Mouse (Mus musculus) testis, postnatal 10 days (tissue): ENCODE measurements around the gene Rrad.
A peak's percentile ranks its signal among the peaks of the same experiment; 100 is the strongest.

ENCODE experiments used
- DNase-seq: peaks from one replicate; pipeline ENCODE4 v3.0.0; 2021; ENCODE audit warnings: low spot score

Rrad gene

DNA sequence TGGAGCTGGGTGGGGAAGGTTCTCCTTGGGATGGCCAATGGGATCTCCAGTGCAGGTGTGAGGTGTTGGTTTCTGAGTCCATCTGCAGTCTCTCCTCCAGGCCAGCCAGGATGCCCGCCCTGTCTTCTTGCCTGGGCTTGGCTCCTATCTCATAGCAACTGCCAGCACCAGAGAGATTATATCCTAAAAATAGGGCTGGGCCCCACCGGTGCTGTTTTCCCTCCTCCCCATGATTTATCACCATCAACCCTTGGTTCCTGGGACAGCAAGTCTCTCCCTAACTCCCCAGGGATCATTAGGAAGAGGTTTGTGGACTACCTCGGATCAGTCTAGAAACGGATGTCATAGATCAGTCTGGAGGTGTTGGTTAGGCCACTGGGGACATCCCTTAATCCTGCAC lies 18.0 kb downstream of the Rrad start:
- no peak for DNase-seq

DNA sequence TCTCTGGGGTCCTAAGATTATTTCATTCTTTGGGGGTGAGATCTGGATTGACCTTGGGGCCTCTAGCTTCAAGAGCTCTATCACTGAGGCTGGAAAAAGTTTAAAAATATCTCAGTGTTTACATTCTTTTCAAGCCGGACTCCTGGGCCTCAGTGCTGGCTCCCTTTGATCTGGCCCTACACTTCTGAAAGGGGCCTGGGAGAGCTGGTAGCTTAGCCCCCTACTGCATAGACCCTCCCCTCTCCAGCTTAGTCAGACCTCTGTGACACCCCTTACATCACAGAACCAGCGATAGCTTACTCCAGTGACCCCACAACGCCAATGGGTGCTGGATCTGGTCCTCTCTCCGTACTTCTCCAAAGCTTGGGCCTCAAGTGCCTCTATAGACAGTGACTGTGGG lies 19.5 kb downstream of the Rrad start:
- no peak for DNase-seq

DNA sequence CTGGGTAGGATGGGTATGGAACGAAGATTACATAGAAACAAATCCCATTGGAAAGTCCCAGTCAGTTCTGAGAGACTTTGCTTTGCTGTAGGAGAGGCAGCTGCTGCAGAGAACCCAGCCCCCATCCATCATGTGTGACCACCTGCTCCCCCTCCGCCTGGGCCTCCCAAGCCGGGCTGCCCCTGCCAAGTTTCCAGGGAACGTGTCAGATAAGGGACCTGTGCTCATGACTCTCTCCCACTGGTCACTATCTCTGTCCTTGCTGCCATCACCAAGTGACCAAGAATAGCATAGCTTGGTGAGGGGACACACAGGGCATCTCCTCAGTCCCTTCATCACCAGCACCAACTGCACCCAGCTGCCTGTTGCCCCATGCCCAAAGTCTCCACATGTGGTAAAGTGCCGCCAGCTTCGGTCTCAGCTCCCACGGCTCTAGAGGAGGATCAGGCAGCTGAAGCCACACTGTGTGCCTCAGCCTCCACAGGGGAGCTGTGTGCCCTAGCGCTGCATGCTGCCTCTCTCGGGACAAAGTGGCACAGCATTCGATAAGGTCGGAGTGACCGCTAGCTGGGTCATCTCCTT lies 20.9 kb downstream of the Rrad start:
- DNase-seq = no peak

DNA sequence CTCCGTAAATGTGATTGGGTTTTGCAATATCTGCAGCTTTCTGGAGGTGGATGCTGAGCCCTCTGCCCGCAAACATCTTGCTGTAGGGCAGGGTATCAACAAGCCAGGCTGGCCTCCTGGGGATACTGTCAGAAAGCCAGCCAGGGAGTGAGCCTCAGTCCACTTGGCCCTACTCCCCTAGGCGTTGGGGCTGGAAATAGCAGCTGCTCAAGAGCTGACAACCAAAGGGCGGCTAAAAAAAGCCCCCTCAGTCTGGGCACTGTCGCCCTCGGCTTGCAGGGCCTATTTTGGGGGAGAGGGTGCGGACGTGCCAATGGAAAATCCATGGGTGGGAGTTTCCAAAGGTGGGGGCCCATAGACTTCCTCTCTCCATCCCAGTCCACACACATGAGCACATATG lies 21.9 kb downstream of the Rrad start:
- DNase-seq = no peak

DNA sequence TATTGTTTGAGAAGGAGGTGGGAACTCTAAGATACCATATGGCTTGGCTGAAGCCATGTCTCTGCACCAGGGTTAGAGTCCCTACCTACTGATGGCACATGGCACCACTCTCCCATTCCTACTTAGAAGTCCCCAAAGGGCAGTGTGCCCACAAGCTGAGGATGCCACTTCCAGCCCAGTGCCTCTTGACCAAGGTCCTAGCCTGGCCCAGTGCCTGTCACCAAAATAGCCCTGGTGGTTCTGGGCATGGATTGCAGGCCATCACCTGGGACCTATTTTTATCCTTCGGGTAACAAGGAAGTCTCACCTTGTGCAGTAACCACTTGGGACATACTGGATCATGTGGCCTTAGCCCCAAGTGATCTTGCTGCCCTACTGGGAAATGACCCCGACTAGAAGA lies 23.2 kb downstream of the Rrad start:
- DNase-seq = no peak

DNA sequence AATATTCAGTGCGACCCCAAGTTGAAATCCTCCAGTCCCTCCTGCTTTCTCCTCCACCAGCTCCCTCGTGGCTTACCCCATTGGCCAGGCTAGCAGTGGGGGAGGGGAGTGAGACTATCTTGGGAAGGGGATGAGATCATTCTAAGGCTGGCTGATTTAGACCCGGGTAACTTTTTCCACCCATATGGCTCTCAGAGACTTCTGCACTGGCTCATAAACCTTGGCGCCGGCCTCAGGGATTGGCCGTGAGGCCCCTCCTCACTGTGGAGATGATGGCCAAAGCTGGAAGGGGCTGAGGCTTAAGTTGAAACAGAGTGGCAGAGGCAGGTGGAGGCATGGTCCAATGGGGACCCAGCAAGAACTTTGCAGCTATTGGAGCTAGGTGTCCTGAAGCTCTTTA lies 24.8 kb downstream of the Rrad start:
- no peak for DNase-seq

DNA sequence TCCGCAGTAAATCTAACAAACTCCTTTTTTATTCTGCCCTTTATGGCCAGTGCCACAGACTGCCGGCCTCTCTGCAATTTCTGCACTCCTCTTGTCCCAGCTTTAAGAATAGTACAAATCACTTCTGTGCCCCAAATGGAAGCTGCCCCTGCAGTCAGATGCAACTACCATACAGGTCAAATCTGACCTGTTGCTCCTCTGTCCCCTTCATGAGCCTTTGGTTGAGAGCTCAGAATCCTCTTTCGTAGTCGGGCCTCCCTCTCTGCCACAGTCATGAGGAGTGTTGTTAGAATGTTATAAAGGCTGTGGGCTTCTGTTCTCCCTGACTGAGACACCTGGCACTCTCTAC lies 27.9 kb downstream of the Rrad start:
- no peak for DNase-seq

DNA sequence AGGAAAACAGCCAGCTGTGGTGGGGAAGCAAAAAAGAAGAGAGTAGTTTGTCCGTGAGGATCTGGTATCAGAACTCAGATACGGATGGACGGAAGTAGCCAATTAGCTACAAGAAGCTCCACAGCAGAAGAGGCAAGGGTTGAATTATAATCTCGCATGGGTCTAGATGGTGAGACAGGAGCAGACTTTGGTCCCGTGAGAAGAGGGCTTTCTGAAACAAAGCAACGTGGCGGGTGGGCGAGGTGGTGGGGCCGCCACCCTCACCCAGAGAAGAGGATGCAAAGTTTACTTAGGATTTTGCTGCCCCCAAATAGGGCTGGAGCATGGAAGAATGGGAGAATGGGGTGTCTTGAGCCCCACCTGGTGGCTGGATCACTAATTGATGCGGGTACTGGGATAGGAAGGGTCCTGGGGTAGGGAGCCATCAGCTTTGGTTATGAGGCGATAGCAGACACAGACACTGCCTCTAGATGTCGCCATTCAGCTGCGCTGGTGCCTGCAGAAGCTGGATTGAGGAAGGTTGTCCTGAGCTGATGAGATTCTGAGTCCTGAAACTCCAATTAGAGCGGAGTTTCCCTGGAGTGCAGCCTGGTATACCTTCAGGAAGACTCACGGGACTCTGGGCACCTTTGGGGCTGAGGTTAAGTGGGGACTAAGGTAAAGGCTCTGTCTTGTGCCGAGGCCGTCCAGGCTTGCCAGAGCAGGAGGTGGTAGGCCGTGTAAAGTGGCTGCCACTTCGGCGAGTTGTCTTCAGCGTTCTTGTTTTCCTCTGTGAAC lies 28.5 kb downstream of the Rrad start:
- peak; percentile 86 for DNase-seq

DNA sequence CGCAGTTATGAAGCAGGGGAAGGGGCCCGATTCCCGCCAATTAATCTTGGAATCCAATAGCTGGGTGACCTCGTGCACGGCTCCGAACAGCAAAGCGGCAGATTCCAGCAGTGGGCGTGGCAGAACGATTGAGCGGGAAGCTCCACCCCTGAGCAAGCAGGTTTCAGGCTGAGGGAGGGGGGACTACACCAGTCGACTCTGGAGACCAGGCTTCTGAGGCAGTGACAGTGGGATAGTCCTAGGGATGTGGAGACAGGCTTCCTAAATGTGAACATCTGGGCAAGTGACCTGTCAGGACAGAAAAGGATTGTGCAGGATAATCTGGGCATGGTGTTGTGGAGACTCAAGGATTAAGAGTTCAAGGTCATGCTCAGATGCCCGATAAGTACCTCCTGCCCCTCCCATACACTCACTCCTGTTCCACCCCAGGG lies 29.2 kb downstream of the Rrad start:
- DNase-seq = no peak

DNA sequence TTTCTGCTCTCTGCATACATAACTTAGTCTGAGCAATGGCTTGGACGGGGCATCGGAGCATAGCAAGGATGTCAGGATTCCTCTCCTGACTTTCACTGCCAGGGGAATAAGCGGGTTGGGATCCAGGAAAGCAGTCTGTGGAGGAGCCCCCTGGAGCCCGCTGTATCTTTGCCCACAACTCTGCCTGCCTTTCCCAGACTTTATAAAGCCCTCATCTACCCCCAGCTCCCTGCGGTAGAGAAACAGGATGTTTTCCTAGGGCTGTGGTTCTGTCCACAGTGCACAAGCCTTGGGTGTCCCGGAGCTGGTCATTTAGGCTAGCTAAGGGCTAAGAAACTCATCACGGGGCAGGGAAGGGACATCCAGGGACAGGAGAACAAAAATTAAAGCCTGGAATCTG lies 29.7 kb downstream of the Rrad start:
- DNase-seq = no peak

DNA sequence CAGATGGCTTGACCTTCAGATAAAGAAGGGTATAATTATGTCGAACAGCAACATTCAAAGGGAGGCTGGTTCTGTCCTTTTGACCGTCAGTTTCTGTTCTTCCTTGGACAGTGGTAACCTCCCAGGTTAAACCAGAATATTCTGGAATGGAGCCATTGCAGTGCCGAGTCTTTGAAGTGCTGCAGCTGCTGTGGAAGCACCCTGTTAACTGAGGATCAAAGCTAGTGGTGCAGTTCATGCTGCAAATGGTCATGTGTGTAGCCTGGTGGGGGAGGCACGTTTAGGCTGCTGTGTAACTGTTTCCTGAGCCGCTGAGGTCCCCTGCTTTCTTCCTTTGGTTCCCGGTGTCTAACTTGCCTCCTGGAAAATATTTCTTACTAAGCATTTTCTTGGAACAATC lies 32.6 kb downstream of the Rrad start:
- no peak for DNase-seq

DNA sequence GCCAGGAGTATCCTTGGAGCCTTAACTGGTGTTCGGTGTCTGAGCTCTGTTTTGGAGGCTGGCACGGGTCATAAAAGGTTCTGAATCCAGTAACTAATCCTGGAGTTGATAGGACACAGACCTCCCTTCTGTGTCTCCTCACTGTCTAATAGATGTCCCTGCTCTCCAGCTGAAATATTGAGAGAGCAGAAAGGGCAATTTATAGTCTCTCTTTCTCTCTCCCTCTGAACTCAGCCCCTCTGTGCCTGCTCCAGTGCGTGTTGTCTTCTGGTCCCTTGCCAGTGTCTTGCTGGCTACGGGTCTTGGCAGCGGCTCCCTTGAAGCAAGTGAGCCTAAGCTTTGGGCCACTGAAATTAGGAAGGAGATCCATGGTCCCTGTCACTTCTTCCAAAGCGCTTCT lies 33.5 kb downstream of the Rrad start:
- no peak for DNase-seq

DNA sequence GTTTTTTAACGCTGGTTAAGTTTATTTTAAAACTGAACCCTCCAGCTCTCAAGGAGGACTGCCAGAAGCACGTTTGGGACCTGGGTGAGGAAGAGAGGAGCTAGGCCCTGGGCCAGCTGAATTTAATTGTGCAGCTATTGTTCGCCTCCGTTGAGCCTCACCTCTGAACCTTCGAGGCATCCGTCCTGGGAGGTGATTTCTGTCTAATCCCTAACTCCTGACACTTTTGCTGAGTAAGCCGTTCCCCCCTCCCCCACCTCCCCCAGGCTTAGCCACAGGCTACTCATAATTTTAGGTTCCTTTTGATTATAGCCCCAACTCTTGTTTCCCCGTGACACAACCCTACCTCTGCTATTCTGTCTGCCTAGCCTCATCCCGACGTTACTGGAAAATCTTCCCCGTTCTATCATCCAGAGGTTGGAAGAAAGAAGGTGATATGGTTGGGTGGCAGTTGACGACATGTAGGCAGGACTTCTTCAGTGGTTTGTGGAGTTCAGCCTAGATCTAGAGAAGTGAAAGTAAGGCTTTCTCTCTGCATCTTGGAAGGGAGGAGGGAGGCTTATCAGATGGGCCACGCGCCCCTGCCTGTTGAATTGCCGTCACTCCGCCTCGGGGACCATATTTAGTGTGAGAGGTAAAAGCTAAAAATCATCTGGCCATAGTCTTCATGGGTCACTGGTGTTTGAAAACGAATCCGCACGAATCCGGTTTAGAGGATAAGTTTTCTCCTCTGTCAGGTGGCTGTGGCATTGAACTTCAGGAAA lies 35.2 kb downstream of the Rrad start:
- DNase-seq = no peak

DNA sequence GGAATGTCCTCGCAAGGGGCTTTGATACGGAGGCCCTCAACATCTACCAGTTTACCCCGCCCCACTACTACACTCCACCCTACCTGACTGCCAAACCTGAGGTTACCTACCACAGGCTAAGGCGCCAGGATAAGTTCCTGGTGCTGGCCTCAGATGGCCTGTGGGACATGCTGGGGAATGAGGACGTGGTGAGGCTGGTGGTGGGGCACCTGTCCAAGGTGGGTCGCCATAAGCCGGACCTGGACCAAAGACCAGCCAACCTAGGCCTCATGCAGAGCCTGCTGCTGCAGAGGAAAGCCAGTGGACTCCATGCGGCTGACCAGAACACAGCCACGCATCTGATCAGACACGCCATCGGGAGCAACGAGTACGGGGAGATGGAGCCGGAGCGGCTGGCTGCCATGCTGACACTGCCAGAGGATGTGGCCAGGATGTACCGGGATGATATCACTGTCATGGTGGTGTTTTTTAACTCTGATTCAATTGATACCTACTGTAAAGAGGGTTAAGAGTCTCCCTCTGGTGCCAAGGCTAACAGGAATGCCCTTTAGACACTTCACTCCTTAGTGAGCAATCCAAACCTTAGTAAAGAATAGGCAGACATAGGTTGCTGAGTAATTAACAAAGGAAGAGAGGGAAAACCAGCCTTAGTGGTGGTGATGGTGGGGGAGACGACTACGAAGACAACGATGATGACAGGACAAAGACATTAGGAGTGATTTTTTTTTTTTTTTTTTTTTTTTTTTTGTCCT lies 36.3 kb downstream of the Rrad start:
- DNase-seq = no peak

DNA sequence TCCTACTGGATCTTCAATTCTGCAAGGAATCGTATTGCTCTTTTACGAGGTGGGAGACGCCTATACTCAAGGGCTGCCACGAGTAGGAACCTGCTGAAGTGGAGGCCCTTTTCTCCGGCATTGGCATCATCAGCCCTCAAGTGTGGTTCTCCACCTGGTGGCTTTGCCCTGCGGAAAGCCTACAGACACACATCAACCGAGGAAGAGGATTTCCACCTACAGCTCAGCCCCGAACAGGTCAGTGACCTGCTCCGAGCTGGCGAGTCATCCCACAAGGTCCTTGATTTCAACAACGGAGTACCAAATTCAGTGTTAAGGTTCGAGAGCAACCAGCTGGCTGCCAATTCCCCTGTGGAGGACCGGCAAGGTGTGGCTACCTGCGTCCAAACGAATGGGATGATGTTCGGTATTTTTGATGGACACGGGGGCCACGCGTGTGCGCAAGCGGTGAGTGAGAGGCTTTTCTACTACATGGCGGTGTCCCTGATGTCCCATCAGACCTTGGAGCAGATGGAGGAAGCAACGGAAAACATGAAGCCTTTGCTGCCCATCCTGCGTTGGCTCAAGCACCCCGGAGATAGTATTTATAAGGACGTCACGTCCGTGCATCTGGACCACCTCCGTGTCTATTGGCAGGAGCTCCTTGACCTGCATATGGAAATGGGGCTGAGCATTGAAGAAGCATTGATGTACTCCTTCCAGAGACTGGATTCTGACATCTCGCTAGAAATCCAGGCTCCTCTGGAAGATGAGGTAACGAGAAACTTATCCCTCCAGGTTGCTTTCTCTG lies 37.4 kb downstream of the Rrad start:
- no peak for DNase-seq

DNA sequence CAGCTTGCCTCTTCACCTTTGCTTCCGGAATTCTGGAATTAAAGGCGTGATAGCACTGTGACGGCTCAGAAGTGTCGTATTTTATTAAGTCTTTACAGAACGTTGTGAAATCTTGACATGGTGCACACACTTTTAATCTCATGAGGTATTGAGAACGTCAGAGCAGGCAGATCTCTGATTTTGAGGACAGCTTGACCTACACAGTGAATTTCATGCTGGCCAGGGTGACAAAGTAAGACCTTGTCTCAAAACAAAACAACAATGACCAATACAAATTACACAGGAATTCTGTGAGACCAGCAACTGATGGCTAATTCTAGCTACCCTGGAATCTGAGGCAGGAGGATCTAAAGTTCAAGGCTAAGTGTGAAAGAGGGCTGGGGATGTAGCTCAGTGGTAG lies 38.6 kb downstream of the Rrad start:
- no peak for DNase-seq

DNA sequence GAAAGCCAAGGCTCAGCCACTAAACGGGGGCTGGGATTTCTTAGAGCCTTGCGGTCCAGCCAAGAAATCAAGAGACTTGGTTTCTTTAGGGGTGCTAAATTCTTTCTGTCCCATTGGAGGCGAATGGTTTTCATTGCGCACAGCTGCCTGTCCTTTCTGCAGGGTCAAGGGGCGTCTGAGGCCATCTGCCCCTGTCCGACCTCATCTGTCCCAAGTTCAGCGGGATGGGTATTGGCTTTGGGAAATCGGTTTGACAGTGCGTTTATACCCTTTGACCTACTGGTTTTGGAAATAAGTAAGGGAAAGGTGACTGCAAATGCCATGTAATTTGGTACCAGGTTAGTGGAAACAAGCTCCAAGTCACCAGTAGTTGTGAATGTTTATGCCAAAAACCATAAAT lies 39.3 kb downstream of the Rrad start:
- DNase-seq = no peak

DNA sequence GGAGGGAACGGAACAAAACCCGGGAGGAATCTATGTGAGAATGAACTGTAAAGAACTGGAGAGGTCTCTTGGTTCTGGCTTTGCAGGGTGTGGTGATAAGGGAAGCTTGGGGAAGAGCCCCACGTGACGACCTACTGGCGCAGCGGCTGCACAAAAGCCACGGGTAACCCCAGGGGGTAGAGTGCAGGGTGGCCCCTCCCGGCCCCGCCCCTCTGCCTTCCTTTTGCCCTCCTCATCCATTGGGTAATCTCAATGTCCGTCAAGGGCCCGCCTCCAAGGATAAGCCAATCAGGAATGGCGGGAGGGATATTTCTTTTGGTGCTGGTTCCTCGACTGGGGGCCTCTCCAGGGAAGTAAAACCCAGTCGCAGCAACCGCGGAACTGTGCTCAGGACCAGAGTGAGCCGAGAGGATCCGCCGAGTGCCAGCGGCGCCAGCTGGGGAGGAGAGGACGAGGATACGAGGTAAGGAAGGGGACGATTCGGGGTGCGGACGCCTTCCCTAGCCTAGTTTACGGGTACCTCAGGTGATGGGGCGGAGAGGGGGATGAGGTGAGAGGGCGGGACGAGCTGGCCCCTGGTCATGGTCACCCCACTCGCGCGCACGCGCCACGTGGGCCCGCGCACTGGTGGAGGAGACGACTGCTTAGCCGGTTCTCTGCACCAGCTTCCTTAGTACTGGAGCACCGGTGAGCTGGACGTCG lies 39.8 kb downstream of the Rrad start, which contains the start of gene Pdp2:
TSS of gene Pdp2 (plus strand) at position 319 of the 702 bp plus-strand sequence.
- DNase-seq = peak; percentile 88

DNA sequence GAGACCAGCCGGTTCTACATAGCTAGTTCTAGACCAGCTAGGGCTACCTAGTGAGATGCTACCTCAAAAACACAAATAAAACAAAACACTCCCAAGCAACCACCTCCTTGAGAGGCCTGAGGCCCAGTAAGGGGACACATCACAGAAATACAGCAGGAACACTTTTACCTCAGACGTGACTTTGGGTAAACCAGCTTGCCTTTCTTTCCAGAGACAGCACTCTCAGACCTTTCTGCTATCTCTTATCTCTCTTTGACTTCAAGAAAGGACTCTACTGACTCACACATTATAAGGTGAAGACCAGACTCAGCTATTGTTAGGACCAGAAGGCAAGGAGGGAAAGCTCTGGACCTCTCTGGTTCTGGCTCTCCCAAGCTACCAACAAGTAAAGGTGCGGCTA lies 40.8 kb downstream of the Rrad start:
- no peak for DNase-seq

DNA sequence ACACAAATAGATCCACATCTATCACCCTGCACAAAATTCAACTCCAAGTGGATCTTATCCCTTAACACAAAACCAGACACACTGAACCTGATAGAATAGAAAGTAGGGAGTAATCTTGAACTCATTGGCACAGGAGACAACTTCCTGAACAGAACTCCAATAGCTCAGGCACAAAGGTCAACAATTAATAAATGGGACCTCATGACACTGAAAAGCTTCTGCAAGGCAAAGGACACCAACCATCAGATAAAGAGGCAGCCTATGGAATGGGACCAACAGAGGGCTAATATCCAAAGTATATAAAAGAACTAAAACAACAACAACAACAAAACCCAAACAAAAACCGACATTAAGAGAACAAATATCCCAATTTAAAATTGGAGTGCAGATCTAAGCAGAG lies 46.6 kb downstream of the Rrad start:
- no peak for DNase-seq
